Mouse (Mus musculus) gastrocnemius, adult 18-20 months (tissue): ENCODE measurements around the gene Mrpl21. TPM values are rescaled to one million over a fixed set of nuclear protein-coding genes. Genes with fewer than 3 reads are reported as not detected.

Experiments used
- DNase-seq: peaks from one replicate; pipeline ENCODE4 v3.0.0; 2021; ENCODE audit warnings: low spot score
- total RNA-seq, 2 experiments: library from RNA; stranded (reverse); gene quantifications; 2 replicates each; pipeline ENCODE4 v1.2.3; 2021

Gene Mrpl21
- total RNA-seq, 2 experiments from 2014 or later, result 57.3 to 65.9 TPM

- DNase-seq, result no peak
These were observed 14.3 kb downstream of the Mrpl21 start for GRCm38 (mm10) chr19:3297034-3297433.

GRCm38 (mm10) chr19:3297775-3298174 is 15.1 kb downstream of the Mrpl21 start:
- DNase-seq, result no peak

GRCm38 (mm10) chr19:3304017-3304416 is 21.3 kb downstream of the Mrpl21 start:
- DNase-seq, result no peak

- no peak for DNase-seq
These were observed 24.7 kb downstream of the Mrpl21 start for GRCm38 (mm10) chr19:3307175-3307949.

GRCm38 (mm10) chr19:3319341-3319740 is 36.6 kb downstream of the Mrpl21 start:
- no peak for DNase-seq

- DNase-seq, result no peak
These were observed 37.4 kb downstream of the Mrpl21 start for GRCm38 (mm10) chr19:3320086-3320485.

GRCm38 (mm10) chr19:3320801-3321200 is 38.1 kb downstream of the Mrpl21 start:
- no peak for DNase-seq

GRCm38 (mm10) chr19:3321617-3322016 is 38.9 kb downstream of the Mrpl21 start:
- DNase-seq, result peak; percentile 46

- peak; percentile 56 for DNase-seq
These were observed 39.7 kb downstream of the Mrpl21 start, which contains the start of gene Cpt1a for GRCm38 (mm10) chr19:3322261-3322969. TSS of gene Cpt1a (plus strand) at chr19:3322334.

- DNase-seq, result peak; percentile 86
These were observed 40.5 kb downstream of the Mrpl21 start for GRCm38 (mm10) chr19:3323201-3323621.

GRCm38 (mm10) chr19:3323753-3324270 is 41.1 kb downstream of the Mrpl21 start:
- peak; percentile 76 for DNase-seq

GRCm38 (mm10) chr19:3324271-3324811 is 41.6 kb downstream of the Mrpl21 start:
- DNase-seq, result no peak

GRCm38 (mm10) chr19:3324931-3325711 is 42.4 kb downstream of the Mrpl21 start:
- DNase-seq, result peak; percentile 96

- no peak for DNase-seq
These were observed 43.2 kb downstream of the Mrpl21 start for GRCm38 (mm10) chr19:3325771-3326478.

- no peak for DNase-seq
These were observed 43.9 kb downstream of the Mrpl21 start for GRCm38 (mm10) chr19:3326479-3327047.

- peak; percentile 78 for DNase-seq
These were observed 50.5 kb downstream of the Mrpl21 start for GRCm38 (mm10) chr19:3333247-3333646.

GRCm38 (mm10) chr19:3333694-3334515 is 51.2 kb downstream of the Mrpl21 start:
- no peak for DNase-seq

GRCm38 (mm10) chr19:3334550-3334949 is 51.8 kb downstream of the Mrpl21 start:
- DNase-seq, result no peak

GRCm38 (mm10) chr19:3335917-3336316 is 53.2 kb downstream of the Mrpl21 start:
- no peak for DNase-seq
